Mouse (Mus musculus) T-helper 2 cell (primary cell): ENCODE measurements around the gene Npl.

Experiments
- in situ Hi-C: fragments of 300-600 bp; cut with MboI, MseI; formaldehyde crosslinking; loops from one replicate; pipeline ENCODE4 v1.15.1; 2025; ENCODE audit warnings: high pct_unique_total_duplicates

Npl gene

GRCm38 (mm10) chr1:153549536-153550199, at the start of gene Npl:
Gene Npl (minus strand): TSS chr1:153550045.
- in situ Hi-C loops: no loop called here

DNA sequence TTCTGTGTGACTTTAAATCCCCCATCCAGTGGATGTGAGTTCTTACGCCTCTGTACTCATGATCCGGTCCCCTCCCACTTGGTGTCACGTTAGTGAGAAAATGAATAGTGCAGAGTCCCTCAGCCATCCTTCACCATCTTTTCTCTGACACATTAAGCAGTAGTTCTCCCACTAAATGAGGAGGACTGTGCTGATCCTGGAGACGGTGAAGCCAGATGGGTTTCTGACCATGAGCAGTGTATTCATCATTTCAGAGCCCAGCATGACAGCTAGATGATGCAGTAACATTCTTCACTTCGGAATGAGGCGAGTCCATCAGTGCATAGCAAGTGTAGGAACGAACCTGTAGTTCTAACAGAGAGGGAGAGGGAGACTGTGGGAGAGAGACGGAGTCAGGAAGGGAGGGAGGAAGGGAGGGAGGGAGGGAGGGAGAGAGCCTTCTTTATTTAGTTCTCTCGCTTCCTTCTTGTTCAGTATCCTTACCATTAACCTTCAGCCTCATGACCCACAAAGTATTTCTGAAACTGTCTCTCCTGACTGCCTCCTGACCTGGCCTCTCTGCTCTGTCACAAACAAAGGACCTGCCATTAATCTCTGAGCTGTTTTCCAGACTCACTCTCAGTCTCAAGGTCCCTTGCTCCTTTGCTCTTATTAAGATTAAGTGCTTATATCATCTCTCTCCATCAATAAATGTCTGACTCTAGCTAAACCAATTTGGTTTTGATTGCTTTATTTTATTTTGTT, 49.6 kb upstream of the Npl start:
- in situ Hi-C loops: no loop called here

DNA sequence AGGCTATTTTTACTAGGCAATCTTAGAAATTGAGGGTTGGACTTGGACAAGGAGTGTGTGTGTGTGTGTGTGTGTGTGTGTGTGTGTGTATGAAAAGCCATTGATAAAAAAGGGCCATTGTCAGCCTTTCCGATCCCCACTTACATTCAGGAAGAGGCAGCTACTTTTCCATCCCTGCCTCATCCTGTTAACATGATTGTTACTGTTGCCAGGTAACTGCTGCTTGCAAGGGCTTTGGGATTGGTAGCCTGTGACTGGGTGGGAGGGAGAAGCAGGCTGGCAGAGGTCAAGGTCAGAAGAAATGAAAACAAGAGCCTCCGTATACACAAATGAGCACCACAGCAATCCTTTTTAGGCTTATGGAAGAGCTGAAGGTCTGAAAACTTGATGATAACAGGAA, 48.9 kb upstream of the Npl start:
- in situ Hi-C loops: no loop called here

DNA sequence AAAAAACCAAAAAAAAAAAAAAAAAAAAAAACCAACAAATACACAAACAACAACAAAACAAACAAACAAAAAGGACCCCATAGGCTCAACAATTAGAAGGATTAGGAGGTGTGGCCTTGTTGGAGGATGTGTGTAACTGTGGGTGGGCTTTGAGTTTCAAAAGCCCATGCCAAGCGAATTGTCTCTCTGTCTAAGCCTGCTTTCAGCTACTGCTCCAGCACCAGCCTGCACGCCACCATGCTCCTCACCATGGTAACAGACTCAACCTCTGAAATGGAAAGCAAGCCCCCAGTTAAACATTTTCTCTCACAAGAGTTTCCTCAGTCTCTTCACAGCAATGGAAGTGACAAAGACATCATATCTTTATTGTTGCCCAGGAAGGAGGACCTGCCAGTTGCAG, 43.8 kb upstream of the Npl start:
- in situ Hi-C loops: no loop called here

GRCm38 (mm10) chr1:153590176-153590734, 40.4 kb upstream of the Npl start:
- in situ Hi-C loops: no loop called here

DNA sequence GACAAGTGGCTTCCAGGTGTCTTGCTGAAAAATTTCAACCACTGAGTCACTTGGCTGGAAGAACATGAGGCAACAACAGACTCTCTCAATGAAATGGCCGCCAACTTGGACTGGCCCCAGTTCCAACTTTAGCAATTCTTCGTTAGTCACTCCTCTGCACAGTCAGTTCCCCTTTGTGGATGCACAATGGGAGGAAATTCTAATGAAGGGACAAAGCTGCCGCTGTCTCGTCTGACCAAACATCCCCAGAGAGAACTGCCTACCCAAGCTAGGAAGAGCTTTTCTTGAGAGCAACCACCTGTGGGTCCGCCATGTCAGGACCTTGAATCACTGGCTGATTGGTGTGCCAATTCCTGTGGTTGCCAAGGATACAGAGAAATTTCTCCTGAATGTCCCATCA, 38.1 kb upstream of the Npl start:
- in situ Hi-C loops: no loop called here

DNA sequence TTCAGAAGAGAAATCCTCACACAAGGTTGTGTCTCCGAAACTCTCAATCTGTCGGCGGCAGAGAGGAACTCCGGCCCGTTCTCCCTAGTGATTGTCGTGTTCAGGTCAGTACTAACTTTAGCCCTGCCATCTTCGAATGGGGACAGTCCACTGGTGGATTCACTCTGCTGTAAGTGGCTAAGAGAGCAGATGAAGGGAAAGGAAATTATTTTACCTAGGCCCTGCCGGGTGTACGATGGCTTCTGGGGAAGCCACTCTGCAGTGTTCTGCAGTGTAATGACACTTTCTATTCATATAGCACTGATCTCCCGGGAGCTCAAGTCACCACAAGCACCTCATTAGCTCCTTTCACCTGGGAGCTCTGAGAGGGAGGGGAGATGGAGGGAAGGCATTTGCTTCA, 37.0 kb upstream of the Npl start:
- in situ Hi-C loops: no loop called here

- in situ Hi-C loops: no loop called here
These were observed 35.9 kb upstream of the Npl start for GRCm38 (mm10) chr1:153585752-153586151.

DNA sequence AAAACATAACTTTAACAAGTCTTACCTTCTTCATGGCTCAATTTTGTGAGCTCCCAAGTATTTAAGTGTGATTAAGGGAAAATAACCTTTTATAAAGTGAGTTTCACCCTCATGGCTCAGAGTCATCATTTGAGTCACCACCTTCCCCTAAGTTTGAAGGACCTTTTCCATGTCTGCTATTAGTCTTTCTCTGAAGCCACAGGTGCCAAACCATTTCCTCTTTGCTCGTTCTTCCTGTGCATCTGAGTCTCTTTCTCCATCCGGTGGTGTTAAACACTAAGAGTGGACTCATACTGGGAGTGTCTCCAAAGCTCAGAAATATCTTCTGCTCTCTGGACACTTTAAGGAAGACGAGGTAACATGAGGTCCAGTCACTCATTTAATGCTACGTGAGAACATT, 33.3 kb upstream of the Npl start:
- in situ Hi-C loops: no loop called here

- in situ Hi-C loops: no loop called here
These were observed 24.9 kb upstream of the Npl start for GRCm38 (mm10) chr1:153574730-153575129.

GRCm38 (mm10) chr1:153572271-153573043, 22.6 kb upstream of the Npl start:
- in situ Hi-C loops: no loop called here

DNA sequence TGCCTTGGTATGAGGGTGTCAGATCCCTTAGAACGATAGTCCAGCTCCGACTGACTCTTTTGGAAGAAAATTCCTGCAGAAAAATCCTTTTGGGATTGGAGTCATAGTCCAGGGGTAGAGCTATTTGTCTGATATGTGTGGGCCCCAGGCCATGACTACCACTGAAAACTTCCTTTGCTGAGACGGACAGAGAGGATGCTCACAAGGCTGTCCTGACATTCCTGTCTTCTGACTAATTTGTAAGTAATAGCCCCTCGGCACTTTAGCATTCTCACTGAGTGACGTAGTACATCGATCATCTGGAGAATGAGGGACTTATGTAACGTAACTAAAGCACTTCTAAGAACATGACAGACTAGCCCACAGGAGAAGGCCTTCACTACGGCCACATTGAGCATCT, 15.9 kb upstream of the Npl start:
- in situ Hi-C loops: loop anchor here (5.0 kb wide), 1 partner anchor 47 kb away; no protein-coding TSS in a partner anchor

DNA sequence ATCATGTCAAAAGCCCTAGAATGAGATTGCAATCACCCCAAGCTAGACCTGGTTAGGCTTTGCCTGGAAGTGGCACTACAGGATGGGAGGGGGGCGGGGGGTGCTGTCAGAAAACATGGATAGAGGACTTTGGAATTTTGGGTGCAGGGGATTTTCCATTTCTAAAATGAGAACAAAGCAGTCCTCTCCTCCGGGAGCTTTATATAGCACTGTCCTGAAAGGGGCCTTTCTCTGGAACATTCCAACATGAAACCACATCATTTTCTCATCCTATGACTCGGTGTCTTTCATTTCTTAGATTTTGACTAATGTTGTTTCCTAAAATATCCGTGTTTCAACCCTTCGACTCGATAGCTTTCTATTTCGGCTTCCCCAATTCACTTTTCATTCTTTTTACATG, 14.9 kb upstream of the Npl start:
- in situ Hi-C loops: loop anchor here (5.0 kb wide), 1 partner anchor 48 kb away; no protein-coding TSS in a partner anchor

GRCm38 (mm10) chr1:153563675-153564074, 13.8 kb upstream of the Npl start:
- in situ Hi-C loops: no loop called here

DNA sequence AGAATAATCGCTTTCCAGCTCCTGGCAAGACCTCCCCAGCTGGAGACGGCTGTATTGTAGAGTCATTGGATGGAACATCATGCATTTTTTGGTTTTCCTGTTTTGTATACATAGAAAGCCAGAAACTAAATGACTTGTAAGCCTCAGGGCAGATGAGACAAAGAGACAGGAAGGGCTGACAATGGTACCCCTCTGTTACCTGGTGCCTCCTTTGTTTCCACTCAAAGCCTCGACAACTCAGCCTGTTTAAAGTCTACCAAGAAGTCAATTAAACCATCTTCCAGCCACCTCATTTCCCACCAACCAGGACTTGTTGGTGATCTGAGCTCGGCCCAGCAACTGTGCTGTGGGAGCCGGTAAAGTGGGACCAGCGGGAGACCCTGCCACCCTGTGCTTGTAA, 11.0 kb upstream of the Npl start:
- in situ Hi-C loops: no loop called here

DNA sequence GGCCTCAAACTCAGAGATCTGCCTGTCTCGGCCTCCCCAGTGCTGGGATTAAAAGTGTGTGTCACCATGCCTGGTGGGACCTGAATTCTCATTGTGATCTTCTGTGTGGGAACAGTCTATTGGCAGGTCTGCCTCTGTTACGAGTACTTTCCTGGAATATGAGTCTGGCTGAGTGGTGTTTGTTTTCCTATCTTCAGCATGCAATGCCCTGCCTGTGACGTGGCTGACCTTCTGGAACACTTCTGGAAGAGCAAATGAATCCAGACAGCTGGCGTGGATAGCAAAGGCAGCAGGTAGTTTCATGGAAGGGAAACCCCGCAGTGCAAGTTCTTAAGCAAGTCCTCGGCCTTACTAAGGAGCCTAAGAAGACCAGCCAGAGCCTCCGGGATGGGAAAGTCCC, 9.9 kb upstream of the Npl start:
- in situ Hi-C loops: loop anchor here (5.0 kb wide), 1 partner anchor 188 kb away; the partner anchor contains the start of gene Rnasel

DNA sequence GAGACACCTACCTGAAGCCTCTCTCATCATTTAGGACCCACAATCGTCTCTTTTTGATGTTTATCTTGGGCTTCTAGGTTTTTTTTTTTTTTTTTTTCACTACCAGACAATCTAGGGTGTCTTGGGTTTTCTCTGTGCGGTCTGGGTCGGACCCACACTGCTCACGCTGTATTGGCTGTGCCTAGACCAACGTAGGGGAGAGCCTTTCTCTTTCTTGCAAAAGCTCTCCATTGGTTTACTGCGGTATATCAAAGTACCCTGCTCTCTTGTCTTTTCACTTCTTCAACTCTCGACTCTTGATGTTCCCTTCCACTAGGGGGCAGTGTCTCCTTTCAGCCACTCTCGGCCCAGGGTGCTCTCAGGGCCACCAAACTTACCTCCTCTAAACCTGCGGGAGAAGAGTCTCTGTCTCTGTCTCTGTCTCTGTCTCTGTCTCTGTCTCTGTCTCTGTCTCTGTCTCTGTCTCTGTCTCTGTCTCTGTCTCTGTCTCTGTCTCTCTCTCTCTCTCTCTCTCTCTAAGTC, 9.3 kb upstream of the Npl start:
- in situ Hi-C loops: loop anchor here (5.0 kb wide), 1 partner anchor 188 kb away; the partner anchor contains the start of gene Rnasel

DNA sequence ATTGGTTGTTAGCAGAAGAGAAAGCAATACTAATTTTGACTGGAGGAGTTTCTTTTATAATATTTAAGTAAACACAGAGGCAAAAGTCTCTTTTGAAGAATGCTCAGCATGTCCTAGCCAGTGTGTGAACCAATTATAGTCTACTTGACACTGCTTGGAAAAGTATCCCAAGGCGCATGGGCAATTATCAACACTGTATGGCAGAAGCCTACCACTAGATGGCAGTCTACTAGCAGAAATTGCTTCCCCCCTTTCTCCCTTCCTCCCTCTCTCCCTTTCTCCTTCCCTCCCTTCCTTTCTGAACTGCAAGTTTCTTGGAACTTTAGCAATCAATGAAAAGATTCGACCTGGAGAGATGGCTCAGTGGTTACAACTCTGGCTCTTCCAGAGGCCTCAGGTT, 7.1 kb upstream of the Npl start:
- in situ Hi-C loops: loop anchor here (5.0 kb wide), 1 partner anchor 190 kb away; the partner anchor contains the start of gene Rnasel

DNA sequence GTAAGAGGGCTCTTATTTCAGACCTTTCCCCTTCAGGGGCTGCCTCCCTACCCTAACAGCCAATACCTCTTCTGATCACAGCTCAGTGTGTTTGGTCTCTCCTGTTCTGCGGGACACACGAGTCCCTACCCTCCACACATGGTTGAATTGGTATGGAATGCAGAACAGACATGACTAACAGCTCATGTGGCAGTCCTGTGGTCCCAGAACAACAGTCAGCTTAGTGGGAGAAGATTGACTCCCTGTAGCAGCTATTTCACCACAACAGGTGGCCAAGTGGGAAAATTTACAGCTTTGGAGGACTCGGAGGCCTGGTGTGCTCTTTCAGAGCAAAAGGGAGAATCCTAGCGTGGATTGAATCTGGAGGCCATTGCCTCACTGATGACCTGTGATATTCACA, 6.4 kb upstream of the Npl start:
- in situ Hi-C loops: loop anchor here (5.0 kb wide), 1 partner anchor 191 kb away; the partner anchor contains the start of gene Rnasel

GRCm38 (mm10) chr1:153550814-153551213, 969 bp upstream of the Npl start:
- in situ Hi-C loops: no loop called here

DNA sequence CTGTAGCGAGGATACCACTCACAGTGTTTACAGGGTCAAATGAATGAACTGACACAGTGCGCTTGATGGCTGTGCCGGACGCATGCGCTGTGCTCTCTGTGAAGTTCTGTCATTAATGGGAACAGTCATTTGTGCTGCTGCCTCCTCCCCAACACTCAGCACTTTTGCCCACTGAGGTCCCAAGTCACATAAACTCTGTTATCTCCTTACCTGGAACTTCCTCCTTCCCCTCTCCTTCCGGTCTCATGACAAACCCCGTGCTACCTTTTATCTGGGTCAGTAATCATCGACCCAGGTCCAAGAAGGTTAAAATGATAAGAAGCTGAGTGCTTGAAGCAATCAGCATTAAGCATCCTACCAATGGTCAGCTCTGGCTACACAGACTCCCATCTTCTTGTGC, 2.3 kb downstream of the Npl start:
- in situ Hi-C loops: no loop called here

DNA sequence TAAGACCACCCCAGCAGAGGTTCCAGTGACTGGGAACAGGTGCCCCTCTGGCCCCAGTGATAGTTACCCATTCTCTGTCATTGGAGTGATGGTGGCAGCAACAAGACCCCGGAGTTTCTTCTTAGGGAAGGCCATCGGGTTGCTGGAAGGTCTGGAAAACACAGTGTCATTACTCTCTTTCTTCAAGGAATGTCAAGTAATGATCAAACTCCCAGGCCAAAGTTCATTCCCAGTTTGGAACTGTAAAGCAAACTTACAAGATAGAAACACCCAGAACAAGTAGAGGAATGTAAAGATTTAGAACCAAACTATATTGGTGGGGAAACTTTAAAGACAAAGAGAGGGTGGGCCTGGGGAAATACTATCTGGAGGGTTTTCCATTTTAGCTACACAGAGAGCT, 4.6 kb downstream of the Npl start:
- in situ Hi-C loops: no loop called here
